Mouse (Mus musculus): ENCODE results near the gene Dnajb7. TPM values are rescaled to one million over a fixed set of nuclear protein-coding genes. Genes with fewer than 3 reads are reported as not detected.
A peak's percentile ranks its signal among the peaks of the same experiment; 100 is the strongest.

Gene Dnajb7
- total RNA-seq (2015; ENCODE audit: low replicate concordance) = not detected in 2 replicates
- total RNA-seq (2017; ENCODE audit: low replicate concordance) = not detected in 2 replicates

DNA sequence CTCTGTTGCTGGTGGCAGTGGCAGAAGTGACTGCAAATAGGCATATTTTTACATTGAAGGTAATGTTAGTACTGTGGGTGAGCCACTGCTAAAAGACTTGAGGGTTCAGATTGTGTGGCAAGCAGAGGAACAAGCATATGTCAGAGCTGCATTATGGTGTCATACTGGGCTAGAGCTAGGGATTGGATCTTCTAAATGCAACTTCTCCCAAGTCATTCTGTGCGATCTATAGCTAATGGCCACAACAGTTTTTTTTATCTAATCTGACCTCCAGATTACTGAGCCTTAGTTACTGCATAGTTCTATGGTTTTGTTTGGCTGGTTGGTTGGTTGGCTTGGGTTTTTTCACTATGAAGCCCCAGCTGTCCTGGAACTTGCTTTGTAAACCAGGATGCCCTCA is at the start of gene Dnajb7:
TSS of gene Dnajb7 (minus strand) at position 101 of the 400 bp plus-strand sequence.
- no peak for ATAC-seq (replicated peaks; ENCODE audit: low FRiP score, poor library complexity, severe bottlenecking)

DNA sequence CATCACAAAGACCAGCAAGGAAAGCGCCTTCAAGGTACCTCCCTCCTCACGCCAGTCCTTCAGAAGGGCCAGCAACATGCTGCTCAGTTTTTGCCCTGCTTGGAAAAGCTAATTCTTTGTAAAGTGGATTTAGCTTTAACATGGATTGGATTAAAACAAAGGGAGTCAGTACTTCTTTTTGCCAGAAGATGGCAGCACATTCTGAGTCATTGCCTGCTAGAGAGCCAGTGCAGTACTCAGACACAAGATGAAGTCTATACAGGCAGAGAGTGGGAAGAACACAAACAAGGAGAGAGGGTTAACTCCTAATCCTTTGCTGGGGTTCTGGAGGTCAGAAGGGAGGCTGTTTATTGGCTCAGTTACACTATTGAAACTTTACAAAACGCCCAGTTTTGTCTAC is 40.4 kb upstream of the Dnajb7 start:
- peak; percentile 88 for ATAC-seq (replicated peaks; ENCODE audit: low FRiP score, poor library complexity, severe bottlenecking)

DNA sequence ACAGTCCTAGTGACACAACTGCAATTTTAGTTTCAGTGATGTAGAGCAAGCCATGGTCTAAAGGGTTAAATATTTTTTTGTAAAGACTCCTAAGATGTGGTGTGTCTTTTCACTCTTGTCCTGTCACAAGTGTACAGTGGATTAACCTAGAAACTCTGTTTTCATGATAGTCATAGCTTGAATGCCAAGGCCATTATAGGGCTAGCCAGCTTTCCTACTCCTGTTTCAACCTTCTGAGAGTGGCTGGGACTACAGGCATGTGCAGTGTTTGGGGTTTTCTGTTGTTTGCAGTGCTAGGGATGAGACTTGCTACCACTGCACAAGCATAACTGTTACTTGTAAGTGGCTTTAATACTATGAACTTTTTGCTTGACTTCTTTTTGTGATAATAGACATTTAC is 31.1 kb upstream of the Dnajb7 start:
- ATAC-seq (replicated peaks; ENCODE audit: low FRiP score, poor library complexity, severe bottlenecking) = no peak

DNA sequence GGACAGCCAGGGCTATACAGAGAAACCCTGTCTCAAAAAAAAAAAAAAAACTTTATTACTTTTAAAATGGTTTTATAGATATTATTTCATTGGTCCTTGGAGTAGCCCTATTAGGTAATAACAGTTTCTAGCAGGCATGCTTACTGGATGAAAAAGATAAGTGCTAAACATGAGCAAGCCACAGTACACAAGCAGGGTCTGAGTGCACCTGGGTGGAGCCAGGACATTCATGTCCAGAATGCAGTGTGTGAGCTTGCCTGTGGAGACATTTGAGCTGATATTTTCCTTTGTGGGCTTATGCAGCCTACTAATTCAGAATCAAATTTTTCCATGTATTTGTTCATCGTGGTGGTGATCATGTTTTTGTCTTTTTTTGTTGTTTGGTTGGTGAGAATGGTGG is 30.2 kb upstream of the Dnajb7 start:
- no peak for ATAC-seq (replicated peaks; ENCODE audit: low FRiP score, poor library complexity, severe bottlenecking)

DNA sequence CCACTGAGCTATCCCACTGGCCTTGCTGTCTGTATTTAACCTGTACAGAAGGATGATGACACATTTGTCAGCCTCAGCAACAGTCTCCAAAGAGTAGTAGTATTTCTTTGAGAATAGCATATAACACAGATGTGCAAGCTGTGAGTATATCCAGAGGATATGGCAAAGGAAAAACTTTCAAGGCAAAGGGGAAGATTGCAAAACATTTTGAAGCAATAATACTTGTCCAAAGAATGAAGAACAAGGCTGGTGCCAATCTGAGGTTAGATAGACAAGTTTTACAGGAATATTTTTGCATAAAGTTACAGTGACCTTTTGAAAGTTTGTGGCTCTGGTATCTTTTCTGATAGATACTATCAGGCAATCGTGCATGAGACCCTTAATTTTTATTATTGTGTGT is 23.1 kb upstream of the Dnajb7 start:
- ATAC-seq (replicated peaks; ENCODE audit: low FRiP score, poor library complexity, severe bottlenecking) = no peak

DNA sequence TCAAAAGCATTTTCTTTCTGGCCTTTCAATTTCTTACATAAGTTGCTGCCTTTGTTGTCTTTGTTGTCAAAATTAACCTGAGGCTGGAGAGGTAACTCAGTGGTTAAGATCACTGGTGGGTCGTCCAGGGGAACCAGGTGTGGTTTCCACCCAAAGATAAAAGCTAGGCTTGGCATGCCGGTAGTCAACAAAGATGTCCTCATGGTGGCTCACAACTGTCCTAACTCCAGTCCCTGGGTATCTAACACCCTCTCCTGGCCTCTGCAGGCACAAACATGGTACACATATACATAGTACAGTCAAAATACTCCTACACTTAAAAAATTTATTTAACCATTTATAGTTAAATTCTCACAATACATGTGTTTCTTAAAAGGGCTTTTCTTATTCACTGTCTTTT is 19.8 kb upstream of the Dnajb7 start:
- no peak for ATAC-seq (replicated peaks; ENCODE audit: low FRiP score, poor library complexity, severe bottlenecking)

DNA sequence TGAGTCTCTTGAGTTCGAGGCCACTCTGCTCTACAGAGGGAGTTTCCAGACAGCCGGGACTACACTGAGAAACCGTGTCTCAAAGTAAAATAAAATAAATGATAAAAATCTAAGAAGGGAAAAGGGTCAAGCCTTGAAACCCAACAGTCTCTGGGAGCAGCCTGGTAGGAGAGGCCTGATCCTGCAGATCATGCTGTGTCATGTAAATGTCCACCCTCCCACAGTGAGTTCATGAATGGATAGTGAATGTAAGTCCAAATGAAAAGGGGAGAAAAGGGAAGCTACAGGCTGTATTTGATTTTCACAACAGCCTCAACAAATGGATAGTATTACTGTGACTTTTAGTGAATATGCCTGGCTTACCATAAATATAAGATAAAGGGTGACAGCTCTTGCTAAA is 17.2 kb upstream of the Dnajb7 start:
- ATAC-seq (replicated peaks; ENCODE audit: low FRiP score, poor library complexity, severe bottlenecking) = no peak

DNA sequence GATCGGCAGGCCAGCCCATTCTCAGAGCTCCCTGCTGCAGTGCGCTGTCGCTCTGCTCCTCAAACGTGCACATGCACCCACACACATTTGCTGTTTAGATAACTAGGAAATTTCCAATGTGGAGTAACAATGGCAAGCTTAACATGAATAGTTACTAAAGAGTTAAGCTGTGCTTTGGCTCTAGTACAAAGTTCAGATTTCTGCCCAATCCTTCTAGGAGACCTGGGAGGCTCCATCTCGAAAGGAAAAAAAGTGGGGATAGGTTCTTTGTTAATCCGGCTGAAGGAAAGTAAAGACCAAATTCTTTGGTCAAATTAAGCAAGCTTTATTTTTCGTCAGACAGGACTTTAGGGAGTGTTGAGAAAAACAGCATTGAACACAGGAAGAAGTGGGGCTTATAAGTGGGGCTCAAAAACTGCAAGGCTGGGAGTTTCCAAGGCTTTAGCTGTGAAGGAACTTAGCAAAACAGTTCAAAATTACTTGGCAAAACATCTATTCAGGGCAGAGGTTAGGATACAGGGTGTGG is 14.1 kb upstream of the Dnajb7 start:
- ATAC-seq (replicated peaks; ENCODE audit: low FRiP score, poor library complexity, severe bottlenecking) = no peak

DNA sequence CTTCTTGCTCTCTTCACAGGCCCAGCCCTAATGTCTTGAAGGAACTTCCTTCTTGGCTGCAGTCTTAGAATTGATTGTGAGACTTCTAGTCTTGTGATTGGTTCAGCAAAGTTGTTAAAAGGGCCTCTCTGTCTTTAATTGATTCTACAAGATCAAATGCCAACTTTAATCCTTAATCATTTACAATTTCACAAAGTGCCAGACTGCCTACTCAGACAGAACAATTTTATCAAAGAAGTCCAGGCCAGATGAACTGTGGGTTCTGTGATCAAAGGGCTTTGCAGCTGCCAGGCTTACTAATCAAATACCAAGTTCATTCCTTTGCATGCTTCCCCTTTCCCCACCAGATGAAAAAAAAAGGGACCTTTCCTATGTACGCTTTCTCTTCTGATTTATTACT is 13.4 kb upstream of the Dnajb7 start:
- no peak for ATAC-seq (replicated peaks; ENCODE audit: low FRiP score, poor library complexity, severe bottlenecking)

DNA sequence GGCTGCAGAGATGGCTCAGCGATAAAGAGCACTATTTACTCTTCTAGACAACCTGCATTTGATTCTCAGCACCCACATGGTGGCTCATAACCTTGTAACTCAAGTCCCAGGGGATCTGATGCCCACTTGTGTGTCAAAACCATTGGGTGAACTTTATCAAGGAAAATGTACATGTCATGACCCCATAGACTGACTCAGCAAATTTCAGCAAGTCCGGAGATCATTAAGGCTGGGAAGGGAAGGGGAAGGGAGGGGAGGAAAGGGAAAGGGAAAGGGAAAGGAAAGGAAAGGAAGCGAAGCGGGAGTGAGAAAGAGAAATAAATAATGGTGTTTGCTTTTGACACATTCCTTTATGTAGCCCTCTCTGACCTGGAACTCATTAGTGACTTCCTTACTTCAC is 10.0 kb upstream of the Dnajb7 start:
- ATAC-seq (replicated peaks; ENCODE audit: low FRiP score, poor library complexity, severe bottlenecking) = peak; percentile 35; the same call in 1 of the 2 replicates

DNA sequence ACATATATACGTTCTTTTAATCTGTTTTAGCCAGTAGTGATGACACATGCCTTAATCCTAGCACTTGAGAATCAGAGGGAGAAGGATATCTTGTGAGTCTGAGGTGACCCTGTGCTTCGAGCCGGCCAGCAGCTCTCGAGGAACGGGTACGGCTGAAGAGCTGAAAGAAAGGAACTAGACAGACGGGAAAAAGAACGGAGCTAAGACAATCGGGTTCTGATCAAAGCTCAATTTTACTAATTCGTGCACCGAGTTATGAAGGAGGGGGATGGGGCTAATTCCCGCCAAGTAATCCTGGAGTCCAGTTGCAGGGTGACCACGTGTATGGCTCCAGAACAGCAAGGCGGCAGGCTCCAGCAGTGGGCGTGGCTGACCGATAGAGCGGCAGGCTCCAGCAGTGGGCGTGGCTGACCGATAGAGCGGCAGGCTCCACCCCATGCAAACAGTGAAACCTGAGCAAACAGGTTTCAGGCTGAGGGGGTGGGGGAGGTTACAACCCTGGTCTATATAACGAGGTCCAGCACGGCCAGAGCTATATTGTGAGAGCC is 8.7 kb upstream of the Dnajb7 start:
- peak; percentile 89 for ATAC-seq (replicated peaks; ENCODE audit: low FRiP score, poor library complexity, severe bottlenecking)

DNA sequence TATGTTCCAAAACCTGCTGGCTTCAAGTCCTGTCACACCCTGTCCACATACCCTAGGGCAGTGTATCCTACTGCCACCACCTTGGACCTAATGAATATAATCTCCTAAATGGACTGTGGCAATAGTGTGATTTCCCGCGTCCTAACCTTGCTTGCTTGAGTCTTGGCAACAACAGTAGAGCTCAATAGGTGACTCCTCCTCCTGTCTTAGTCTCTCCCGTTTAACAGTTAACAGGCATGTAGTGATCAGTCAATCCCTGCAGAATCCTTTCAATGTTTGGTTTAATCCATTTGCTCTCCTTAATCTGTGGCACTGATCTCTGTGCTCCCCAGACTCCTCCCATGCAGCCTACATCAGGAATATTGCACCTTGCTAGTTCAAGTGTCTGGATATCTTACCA is 3.1 kb downstream of the Dnajb7 start:
- no peak for ATAC-seq (replicated peaks; ENCODE audit: low FRiP score, poor library complexity, severe bottlenecking)

DNA sequence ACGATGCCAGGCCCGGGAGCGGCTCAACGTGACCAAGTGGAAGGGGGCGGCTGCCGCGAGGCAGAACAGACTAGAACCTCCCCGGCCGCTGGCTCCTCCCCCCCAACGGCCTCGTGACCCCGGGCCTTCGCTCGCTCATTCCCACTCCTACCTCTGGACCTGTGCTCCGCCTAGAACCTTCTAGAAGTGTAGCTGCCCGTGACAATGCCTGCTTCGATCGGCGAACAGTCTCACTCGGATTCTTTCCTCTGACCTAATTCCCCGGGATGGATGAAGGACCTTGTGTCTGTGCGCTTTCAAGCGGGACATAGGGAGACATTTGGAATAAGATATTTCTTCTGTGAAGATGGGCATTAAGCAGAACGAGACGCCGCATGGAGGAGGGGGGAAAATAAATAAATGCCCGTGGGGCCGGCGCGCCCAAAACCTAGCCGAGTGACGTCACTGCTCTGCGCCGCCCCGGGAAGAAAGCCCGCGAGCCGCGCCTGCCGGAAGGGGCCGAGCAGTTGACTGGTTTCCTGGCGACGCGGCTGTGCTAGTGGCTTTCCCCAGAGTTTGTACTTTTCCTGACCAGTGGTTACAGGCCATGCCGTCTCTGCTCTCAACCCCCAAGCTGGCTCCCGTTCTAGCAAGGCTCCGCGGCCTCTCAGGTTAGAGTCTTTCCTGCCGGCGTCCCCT is 8.3 kb downstream of the Dnajb7 start, which contains the start of the genes St13 and Xpnpep3:
TSS of gene St13 (minus strand) at position 440 of the 678 bp plus-strand sequence.
TSS of gene Xpnpep3 (plus strand) at position 501 of the 678 bp plus-strand sequence.
- ATAC-seq (replicated peaks; ENCODE audit: low FRiP score, poor library complexity, severe bottlenecking) = peak; percentile 96

DNA sequence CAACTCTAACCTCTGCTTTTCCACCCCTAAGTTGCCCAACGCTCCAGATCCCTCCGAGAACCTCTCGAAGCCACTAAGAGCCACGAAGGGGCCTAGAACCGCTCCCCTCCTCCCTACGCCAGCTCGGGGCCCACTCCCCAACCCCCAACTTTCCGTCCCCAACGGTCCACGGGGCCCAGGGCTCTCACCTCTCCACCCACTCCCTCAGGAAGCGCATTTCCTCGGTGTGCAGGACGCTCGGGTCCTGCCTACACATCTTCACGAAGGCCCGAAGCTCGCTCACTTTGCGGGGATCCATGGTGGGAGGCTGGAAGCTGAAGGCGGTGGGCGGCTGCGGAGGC is 8.8 kb downstream of the Dnajb7 start:
- no peak; the same call in 1 of the 2 replicates for ATAC-seq (replicated peaks; ENCODE audit: low FRiP score, poor library complexity, severe bottlenecking)

DNA sequence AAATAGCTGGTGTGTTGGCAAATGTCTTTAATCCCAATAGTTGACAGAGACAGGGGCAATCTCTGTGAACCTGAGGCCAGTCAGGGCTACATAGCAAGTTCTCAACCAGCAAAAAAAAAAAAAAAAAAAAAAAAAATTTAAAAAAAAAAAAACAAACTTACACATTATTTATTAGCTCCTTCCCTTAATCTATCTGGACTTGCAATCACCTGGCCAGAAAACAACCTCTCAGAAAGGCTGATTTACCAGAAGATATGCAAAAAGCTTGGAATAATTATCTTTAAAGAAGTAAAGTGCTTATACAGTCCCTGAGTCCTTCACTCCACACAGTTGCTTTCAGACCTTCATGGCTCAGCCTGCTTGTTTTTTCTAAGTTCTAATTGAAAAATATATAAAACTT is 9.9 kb downstream of the Dnajb7 start:
- ATAC-seq (replicated peaks; ENCODE audit: low FRiP score, poor library complexity, severe bottlenecking) = no peak

DNA sequence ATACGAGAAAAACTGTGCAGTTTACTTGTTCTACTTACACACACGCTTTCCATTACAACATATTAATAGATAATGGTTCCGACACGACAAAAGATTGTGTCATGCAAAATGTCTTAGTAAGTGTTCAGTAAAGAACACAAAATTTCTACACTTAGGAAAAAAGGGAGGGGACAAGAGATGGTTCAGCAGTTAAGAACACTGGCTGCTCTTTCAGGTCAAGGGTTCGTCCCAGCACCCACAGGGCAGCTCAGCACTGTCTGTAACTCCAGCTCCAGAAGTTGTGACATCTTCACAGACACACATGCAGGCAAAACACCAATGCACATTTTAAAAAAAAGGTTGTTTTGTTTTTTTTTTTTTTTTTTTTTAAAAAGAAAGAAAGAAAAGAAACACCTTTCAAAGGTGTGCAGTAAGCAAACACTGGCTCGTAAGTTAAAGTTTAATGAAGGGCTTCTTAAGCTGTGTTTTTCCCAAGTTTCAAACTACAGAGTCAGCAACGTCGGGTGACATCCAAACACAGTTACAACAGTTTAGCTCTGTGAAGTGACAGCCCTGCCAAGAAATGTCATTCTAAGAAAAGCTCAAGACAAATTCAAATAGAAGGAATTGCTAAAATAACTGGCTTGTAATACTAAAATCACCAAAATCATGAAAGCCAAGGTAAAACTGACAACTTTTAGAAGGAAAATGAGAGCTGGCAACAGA is 13.7 kb downstream of the Dnajb7 start:
- ATAC-seq (replicated peaks; ENCODE audit: low FRiP score, poor library complexity, severe bottlenecking) = no peak

DNA sequence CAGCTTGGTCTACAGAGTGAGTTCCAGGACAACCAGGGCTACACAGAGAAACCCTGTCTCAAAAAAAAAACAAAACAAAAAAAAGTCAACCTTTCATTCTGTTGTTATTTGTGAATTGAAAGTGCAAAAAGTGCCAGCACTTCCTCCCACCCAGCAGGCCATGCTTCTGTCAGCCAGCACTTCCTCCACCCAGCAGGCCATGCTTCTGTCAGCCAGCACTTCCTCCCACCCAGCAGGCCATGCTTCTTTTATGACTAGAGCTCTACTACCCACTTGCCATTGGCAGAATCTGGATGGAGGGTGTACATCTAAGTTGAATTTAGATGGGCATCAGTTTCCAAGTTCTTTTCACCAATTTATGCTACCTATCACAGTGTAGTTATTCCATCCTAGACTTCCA is 15.1 kb downstream of the Dnajb7 start:
- ATAC-seq (replicated peaks; ENCODE audit: low FRiP score, poor library complexity, severe bottlenecking) = no peak

DNA sequence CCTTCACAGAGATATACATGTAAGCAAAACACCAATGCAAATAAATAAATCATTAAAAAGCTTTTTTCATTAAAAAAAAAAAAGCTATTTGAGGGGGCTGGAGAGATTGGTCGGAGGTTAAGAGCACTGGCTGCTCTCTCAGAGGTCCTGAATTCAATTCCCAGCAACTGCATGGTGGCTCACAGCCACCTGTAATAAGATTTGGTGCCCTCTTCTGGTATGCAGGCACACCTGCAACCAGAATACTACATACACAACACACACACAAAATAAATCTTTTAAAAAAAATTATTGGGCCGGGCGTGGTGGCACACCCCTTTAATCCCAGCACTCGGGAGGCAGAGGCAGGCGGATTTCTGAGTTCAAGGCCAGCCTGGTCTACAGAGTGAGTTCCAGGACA is 21.8 kb downstream of the Dnajb7 start:
- ATAC-seq (replicated peaks; ENCODE audit: low FRiP score, poor library complexity, severe bottlenecking) = no peak

DNA sequence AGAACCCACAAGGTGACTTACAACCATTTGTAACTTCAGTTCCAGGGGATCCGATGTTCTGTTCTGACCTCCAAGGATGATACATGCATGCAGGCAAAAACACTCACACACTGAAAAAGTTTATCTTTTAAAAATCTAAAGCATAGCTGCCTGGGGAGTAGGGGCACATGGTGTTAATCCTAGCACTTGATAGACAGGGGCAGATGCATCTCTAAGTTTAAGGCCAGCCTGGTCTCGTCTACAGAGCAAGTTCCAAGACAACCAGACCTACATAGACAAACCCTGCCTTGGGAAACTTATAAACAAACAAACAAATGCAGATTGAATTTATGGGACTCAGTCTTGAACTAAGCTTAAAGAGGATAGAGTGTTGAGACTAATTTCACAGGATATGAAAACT is 29.3 kb downstream of the Dnajb7 start:
- ATAC-seq (replicated peaks; ENCODE audit: low FRiP score, poor library complexity, severe bottlenecking) = no peak

DNA sequence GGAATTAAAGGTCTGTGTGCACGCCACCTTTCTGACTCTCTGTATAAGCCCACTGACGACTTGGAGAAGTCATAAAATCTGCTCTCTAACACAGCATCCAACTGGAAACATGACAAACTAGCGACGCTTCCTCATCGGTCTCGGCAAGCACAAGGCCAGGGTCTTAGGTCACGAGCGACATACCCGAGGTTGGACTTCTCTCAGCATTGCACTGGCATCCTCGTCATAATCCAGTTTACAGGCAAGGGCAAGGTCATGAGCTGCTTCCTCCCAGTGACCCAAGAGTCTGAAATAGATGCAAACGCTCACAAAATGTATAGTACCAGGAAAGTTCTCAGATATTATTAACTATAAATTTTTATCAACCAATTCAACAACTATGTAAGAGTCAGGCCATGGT is 33.5 kb downstream of the Dnajb7 start:
- no peak for ATAC-seq (replicated peaks; ENCODE audit: low FRiP score, poor library complexity, severe bottlenecking)

DNA sequence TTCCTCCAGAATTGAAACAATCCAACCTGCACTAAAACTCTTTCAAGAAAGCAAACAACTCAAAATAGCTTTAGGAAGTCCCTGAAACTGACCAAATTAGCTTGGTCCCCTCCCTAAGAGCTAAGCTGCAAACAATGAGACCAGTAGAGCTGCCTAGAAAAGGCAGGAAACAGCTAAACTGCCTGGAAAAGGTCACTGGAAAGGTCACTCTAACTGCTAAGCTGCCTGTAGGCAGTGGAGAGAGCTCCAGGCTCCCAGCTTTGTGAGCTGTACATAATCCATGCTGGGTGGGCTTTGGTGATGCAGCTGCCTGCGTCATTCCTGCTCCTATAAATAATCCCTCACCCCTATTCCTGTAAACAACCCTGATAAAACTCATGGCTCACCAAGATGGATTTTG is 37.7 kb downstream of the Dnajb7 start:
- ATAC-seq (replicated peaks; ENCODE audit: low FRiP score, poor library complexity, severe bottlenecking) = no peak
